Mouse (Mus musculus): ENCODE data around the gene Ddx39b. TPM values are rescaled to one million over a fixed set of nuclear protein-coding genes. Genes with fewer than 3 reads are reported as not detected.

The Ddx39b gene
- polyA plus RNA-seq, 1 experiment from 2014 or later: 376 TPM

DNA sequence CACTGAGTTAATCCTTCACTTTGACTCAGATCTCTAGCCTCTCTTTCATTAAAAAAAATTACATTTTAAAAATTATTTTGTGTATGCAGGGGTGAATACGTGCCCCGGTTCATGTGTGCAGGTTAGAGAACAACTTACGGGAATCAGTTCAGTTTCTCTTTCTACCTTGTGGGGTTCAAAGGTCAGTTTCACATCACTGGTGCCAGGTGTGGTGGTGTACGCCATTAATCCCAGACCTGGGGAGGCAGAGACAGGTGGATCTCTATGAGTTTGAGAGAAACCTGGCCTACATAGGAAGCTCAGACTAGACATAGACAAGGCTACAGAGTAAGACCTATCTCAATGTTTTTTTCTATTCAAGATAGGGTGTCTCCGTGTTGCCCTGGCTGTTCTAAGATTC is 28.5 kb upstream of the Ddx39b start:
- Histone ChIP-seq H3K9me3 (ENCODE audit: control insufficient read depth, low read length) (no peaks in the 10 kb centered on the region), H3K4me2 (ENCODE audit: low read depth, low read length) (no peak overlapping the region), H3K27ac (ENCODE audit: low read length) (no peak overlapping the region), H3K9ac (ENCODE audit: low read depth, low read length) (no peak overlapping the region), H3K4me3 (ENCODE audit: low read length) (no peak overlapping the region), H3K27me3 (replicated peaks; ENCODE audit: control insufficient read depth, insufficient read depth, low read length) (no peaks in the 10 kb centered on the region), H3K4me1 (ENCODE audit: control insufficient read depth, insufficient read depth, low read length) (no peaks in the 10 kb centered on the region), H3K36me3 (ENCODE audit: control insufficient read depth, insufficient read depth, low read length) (no peaks in the 10 kb centered on the region)
- 86% methylated on average over 5 of the region's 5 CpGs for WGBS
- no peak for ATAC-seq

DNA sequence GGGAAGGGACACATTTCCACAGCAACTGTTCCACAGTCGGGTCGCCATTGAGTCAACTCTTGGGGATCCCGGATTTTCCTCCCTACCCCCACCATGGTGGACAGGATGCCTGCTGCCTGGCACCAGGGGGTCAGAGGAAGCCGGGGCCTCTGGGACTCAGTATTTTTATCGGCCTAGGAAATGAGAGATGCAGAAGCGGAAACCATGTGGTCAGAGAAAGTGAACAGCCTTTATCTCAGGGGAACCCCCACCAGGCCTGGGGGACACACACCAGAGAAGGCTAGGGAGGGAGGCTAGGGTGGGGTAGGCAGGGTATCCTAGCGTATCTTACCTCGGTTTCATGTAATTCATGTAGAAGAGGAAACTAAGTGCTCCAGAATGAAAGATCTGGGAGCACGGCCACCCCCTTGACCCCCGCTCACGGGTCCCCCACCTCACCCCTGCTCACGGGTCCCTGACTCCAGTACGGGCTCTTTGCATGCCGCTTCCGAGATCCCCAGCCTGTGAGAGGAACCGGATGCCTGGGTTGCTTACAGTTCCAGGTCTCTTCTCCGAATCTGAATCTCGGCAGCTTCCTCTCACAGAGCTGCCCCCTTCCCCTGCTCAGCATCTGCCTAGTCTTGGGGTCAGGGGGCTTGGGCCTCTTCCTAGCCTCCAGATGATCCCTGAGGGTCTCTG is 22.9 kb upstream of the Ddx39b start:
- H3K9ac ChIP-seq (ENCODE audit: low read depth, low read length): no peak overlapping the region
- H3K4me2 ChIP-seq (ENCODE audit: low read depth, low read length): no peak overlapping the region
- H3K9me3 ChIP-seq (ENCODE audit: control insufficient read depth, low read length): no peaks in the 10 kb centered on the region
- no peak for ATAC-seq
- 81% methylated on average over 18 of the region's 18 CpGs for WGBS
- no peak overlapping the region for H3K4me3 ChIP-seq (ENCODE audit: low read length)
- H3K27me3 ChIP-seq (replicated peaks; ENCODE audit: control insufficient read depth, insufficient read depth, low read length): no peaks in the 10 kb centered on the region
- peaks cover 7% of the 10 kb centered on the region; the same call in 1 of the 2 replicates for H3K4me1 ChIP-seq (ENCODE audit: control insufficient read depth, insufficient read depth, low read length)
- no peak overlapping the region for H3K27ac ChIP-seq (ENCODE audit: low read length)
- H3K36me3 ChIP-seq (ENCODE audit: control insufficient read depth, insufficient read depth, low read length): no peaks in the 10 kb centered on the region

DNA sequence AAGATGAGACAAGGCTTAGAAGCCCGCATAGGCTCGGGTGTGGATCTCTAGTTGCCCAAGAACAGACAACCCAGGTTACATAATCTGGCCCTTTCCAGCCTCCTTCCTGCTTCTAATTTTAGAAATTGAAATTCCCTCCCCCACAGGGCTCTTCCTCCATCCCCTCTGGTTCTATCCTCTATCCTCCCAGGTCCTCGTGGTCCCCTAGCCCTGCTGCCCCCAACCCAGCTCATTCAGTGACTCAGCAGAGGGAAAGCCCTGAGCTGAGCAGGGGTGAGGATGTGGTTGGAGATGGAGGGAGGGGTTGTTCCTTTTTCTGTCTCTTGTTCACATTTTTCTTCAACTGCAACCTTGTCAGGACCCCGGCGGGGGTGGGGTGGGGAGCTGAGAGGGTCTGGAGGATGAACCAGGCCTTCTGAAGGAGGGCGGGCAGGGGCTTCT is 21.9 kb upstream of the Ddx39b start:
- peaks cover 7% of the 10 kb centered on the region; the same call in 1 of the 2 replicates for H3K4me1 ChIP-seq (ENCODE audit: control insufficient read depth, insufficient read depth, low read length)
- H3K4me2 ChIP-seq (ENCODE audit: low read depth, low read length): no peak overlapping the region
- H3K27me3 ChIP-seq (replicated peaks; ENCODE audit: control insufficient read depth, insufficient read depth, low read length): no peaks in the 10 kb centered on the region
- WGBS: 73% methylated on average over 6 of the region's 6 CpGs
- ATAC-seq: no peak
- H3K27ac ChIP-seq (ENCODE audit: low read length): no peak overlapping the region; the same call in 1 of the 2 replicates
- no peak overlapping the region for H3K4me3 ChIP-seq (ENCODE audit: low read length)
- no peak overlapping the region for H3K9ac ChIP-seq (ENCODE audit: low read depth, low read length)
- H3K9me3 ChIP-seq (ENCODE audit: control insufficient read depth, low read length): no peaks in the 10 kb centered on the region
- no peaks in the 10 kb centered on the region for H3K36me3 ChIP-seq (ENCODE audit: control insufficient read depth, insufficient read depth, low read length)

- Histone ChIP-seq H3K36me3 (ENCODE audit: control insufficient read depth, insufficient read depth, low read length) (0 out of 2 replicates have a peak, but pooled peaks cover 3% of the 10 kb centered on the region), H3K4me2 (ENCODE audit: low read depth, low read length) (no peak within 1 kb of the TSS), H3K27me3 (replicated peaks; ENCODE audit: control insufficient read depth, insufficient read depth, low read length) (no peaks in the 10 kb centered on the region), H3K4me3 (ENCODE audit: low read length) (no peak within 1 kb of the TSS), H3K4me1 (ENCODE audit: control insufficient read depth, insufficient read depth, low read length) (peaks cover 7% of the 10 kb centered on the region; the same call in 1 of the 2 replicates), H3K27ac (ENCODE audit: low read length) (peak within 1 kb of the TSS; percentile 76), H3K9me3 (ENCODE audit: control insufficient read depth, low read length) (no peaks in the 10 kb centered on the region), H3K9ac (ENCODE audit: low read depth, low read length) (peak within 1 kb of the TSS; percentile 29; the same call in 1 of the 2 replicates)
- peak; percentile 55; the same call in 1 of the 2 replicates for ATAC-seq
- WGBS: 68% methylated on average over 28 of the region's 28 CpGs
These were observed 21.2 kb upstream of the Ddx39b start, which contains the start of gene Gm16181 for GRCm38 (mm10) chr17:35220156-35220952. Gene Gm16181 (plus strand): TSS chr17:35220834.

DNA sequence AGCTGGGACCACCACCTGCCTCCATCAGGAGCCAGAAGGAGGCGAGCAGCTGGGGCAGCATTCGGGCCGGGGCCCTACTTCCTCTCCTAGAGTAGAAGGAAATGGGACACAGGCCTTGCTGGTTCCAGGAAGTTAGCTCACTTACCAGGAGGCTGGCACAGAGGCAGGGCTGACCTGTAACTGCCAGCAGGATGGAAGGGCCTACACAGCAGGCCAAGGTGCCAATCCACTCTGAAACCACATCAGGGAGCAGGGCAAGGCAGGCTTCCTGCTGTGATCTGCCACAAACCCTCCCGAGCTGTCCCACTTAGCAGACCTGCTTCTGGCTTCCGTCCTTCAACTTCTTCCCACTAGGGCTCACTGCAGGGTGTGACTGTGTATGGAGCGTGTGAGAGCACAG is 19.2 kb upstream of the Ddx39b start:
- H3K27ac ChIP-seq (ENCODE audit: low read length): 0 out of 2 replicates have a peak overlapping the region, but pooled peaks have one; percentile 42
- H3K4me3 ChIP-seq (ENCODE audit: low read length): no peak overlapping the region
- no peak overlapping the region for H3K9ac ChIP-seq (ENCODE audit: low read depth, low read length)
- WGBS: 51% methylated on average over 6 of the region's 6 CpGs
- H3K4me1 ChIP-seq (ENCODE audit: control insufficient read depth, insufficient read depth, low read length): peaks cover 10% of the 10 kb centered on the region; the same call in 1 of the 2 replicates
- H3K9me3 ChIP-seq (ENCODE audit: control insufficient read depth, low read length): no peaks in the 10 kb centered on the region
- no peak for ATAC-seq
- peaks cover 3% of the 10 kb centered on the region; the same call in 1 of the 2 replicates for H3K36me3 ChIP-seq (ENCODE audit: control insufficient read depth, insufficient read depth, low read length)
- no peaks in the 10 kb centered on the region for H3K27me3 ChIP-seq (replicated peaks; ENCODE audit: control insufficient read depth, insufficient read depth, low read length)
- no peak overlapping the region for H3K4me2 ChIP-seq (ENCODE audit: low read depth, low read length)

- H3K36me3 ChIP-seq (ENCODE audit: control insufficient read depth, insufficient read depth, low read length): peaks cover 5% of the 10 kb centered on the region; the same call in 1 of the 2 replicates
- no peaks in the 10 kb centered on the region for H3K27me3 ChIP-seq (replicated peaks; ENCODE audit: control insufficient read depth, insufficient read depth, low read length)
- H3K9me3 ChIP-seq (ENCODE audit: control insufficient read depth, low read length): no peaks in the 10 kb centered on the region
- H3K27ac ChIP-seq (ENCODE audit: low read length): no peak overlapping the region
- no peak overlapping the region for H3K9ac ChIP-seq (ENCODE audit: low read depth, low read length)
- no peak overlapping the region for H3K4me2 ChIP-seq (ENCODE audit: low read depth, low read length)
- H3K4me3 ChIP-seq (ENCODE audit: low read length): no peak overlapping the region
- WGBS: 95% methylated on average over 4 of the region's 4 CpGs
- ATAC-seq: no peak
- H3K4me1 ChIP-seq (ENCODE audit: control insufficient read depth, insufficient read depth, low read length): peaks cover 10% of the 10 kb centered on the region; the same call in 1 of the 2 replicates
These were observed 16.9 kb upstream of the Ddx39b start for GRCm38 (mm10) chr17:35224641-35225040.

- Histone ChIP-seq H3K27ac (ENCODE audit: low read length) (no peak overlapping the region), H3K9ac (ENCODE audit: low read depth, low read length) (no peak overlapping the region), H3K4me3 (ENCODE audit: low read length) (no peak overlapping the region), H3K27me3 (replicated peaks; ENCODE audit: control insufficient read depth, insufficient read depth, low read length) (no peaks in the 10 kb centered on the region), H3K4me2 (ENCODE audit: low read depth, low read length) (no peak overlapping the region), H3K4me1 (ENCODE audit: control insufficient read depth, insufficient read depth, low read length) (peaks cover 6% of the 10 kb centered on the region; the same call in 1 of the 2 replicates), H3K9me3 (ENCODE audit: control insufficient read depth, low read length) (no peaks in the 10 kb centered on the region), H3K36me3 (ENCODE audit: control insufficient read depth, insufficient read depth, low read length) (peaks cover 5% of the 10 kb centered on the region; the same call in 1 of the 2 replicates)
- WGBS: 92% methylated on average over 5 of the region's 5 CpGs
- no peak for ATAC-seq
These were observed 16.1 kb upstream of the Ddx39b start for GRCm38 (mm10) chr17:35225456-35225855.

- H3K4me3 ChIP-seq (ENCODE audit: low read length): no peak overlapping the region
- WGBS: 83% methylated on average over 14 of the region's 14 CpGs
- H3K4me2 ChIP-seq (ENCODE audit: low read depth, low read length): no peak overlapping the region
- 0 out of 2 replicates have a peak overlapping the region, but pooled peaks have one; percentile 19 for H3K27ac ChIP-seq (ENCODE audit: low read length)
- no peaks in the 10 kb centered on the region for H3K9me3 ChIP-seq (ENCODE audit: control insufficient read depth, low read length)
- no peak overlapping the region for H3K9ac ChIP-seq (ENCODE audit: low read depth, low read length)
- peaks cover 5% of the 10 kb centered on the region; the same call in 1 of the 2 replicates for H3K36me3 ChIP-seq (ENCODE audit: control insufficient read depth, insufficient read depth, low read length)
- ATAC-seq: no peak
- peaks cover 3% of the 10 kb centered on the region; the same call in 1 of the 2 replicates for H3K4me1 ChIP-seq (ENCODE audit: control insufficient read depth, insufficient read depth, low read length)
- no peaks in the 10 kb centered on the region for H3K27me3 ChIP-seq (replicated peaks; ENCODE audit: control insufficient read depth, insufficient read depth, low read length)
These were observed 14.9 kb upstream of the Ddx39b start for GRCm38 (mm10) chr17:35226561-35227046.

DNA sequence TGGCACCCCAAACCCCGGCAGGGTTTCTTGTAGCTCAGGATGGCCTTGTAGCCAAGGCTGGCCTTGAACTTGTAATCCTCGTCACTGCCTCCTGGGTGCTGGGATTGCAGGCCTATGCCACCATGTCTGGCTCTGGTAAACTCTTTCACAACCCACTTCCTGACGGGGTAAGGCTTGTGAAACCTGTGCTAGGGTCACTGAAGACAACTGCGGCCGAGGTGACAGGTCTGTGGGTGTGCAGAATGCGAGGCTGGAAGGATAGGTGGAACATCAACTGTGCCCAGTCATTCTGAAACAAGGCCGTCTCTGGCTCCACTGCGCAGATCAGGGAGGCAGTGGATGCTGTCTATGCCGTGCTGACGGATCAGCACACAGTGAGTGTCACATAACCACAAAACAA is 10.5 kb upstream of the Ddx39b start:
- Histone ChIP-seq H3K9me3 (ENCODE audit: control insufficient read depth, low read length) (no peaks in the 10 kb centered on the region), H3K36me3 (ENCODE audit: control insufficient read depth, insufficient read depth, low read length) (peaks cover 3% of the 10 kb centered on the region; the same call in 1 of the 2 replicates), H3K4me3 (ENCODE audit: low read length) (no peak overlapping the region), H3K27ac (ENCODE audit: low read length) (no peak overlapping the region), H3K4me2 (ENCODE audit: low read depth, low read length) (no peak overlapping the region), H3K27me3 (replicated peaks; ENCODE audit: control insufficient read depth, insufficient read depth, low read length) (no peaks in the 10 kb centered on the region), H3K4me1 (ENCODE audit: control insufficient read depth, insufficient read depth, low read length) (peaks cover 32% of the 10 kb centered on the region), H3K9ac (ENCODE audit: low read depth, low read length) (no peak overlapping the region)
- 93% methylated on average over 10 of the region's 10 CpGs for WGBS
- no peak for ATAC-seq

Measured in intestine, embryonic 16.5 days (tissue).